Mouse (Mus musculus) thymus, postnatal 14 days (tissue): Measurements from ENCODE around the gene Cdk5r2.
"Not testable (repeated sequence)": the region's sequence is repeated elsewhere in the genome, so short reads cannot be mapped to it uniquely, and the experiment has no call there.

Experiments used
- DNase-seq: peaks from one replicate; pipeline ENCODE4 v3.0.0; 2021

The Cdk5r2 gene

GRCm38 (mm10) chr1:74854306-74855056 is at the start of gene Cdk5r2:
Gene Cdk5r2 (plus strand): TSS chr1:74854934.
- DNase-seq = peak; percentile 82

DNA sequence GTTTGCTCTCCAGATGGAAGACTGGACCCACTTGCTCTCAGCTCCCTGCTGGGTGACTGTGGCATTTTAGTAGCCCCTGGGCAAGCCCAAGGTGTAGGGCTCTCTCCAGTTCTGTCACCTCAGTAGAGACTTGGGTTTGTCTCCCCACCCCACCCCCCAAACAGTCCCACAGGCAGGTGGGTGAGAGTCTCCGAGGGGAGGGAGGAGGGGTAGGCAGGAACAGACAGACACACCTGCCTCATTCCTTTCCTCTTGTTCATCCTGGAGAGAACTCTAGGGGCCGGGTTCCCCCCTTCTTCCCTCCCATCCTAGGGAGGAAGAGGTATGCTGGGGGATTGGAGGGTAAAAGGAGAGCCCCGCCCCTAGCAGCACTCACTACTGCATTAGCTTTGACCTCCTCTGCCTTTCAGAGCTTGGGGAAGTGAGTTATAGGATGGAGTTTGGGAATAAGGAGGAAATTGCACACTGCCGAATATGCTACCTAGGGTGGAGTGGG is 49.3 kb upstream of the Cdk5r2 start:
- no peak for DNase-seq

GRCm38 (mm10) chr1:74805843-74806242 is 48.9 kb upstream of the Cdk5r2 start:
- DNase-seq = no peak

GRCm38 (mm10) chr1:74806360-74807311 is 48.1 kb upstream of the Cdk5r2 start:
- DNase-seq = peak; percentile 51

- DNase-seq = no peak
These were observed 47.1 kb upstream of the Cdk5r2 start for GRCm38 (mm10) chr1:74807551-74808071.

DNA sequence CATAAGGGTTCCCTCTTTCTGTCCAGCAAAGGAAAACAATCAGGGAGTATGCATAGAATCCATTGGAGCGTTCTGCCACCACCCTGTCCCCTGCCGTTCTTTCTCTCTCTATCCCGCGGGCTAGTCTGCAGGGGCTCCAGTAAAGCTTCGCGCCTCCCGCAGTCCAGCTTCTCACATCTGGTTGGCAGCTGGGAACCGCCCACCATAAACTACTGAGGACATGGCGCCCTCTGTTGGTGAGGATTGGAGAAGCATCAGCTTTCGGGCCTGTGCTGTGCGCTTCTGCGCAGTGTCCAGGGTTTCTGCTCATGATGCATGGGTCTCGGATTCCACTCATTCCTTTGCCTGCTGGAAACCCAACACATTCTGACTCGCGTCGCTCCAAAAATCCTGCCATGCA is 46.7 kb upstream of the Cdk5r2 start:
- peak; percentile 87 for DNase-seq

DNA sequence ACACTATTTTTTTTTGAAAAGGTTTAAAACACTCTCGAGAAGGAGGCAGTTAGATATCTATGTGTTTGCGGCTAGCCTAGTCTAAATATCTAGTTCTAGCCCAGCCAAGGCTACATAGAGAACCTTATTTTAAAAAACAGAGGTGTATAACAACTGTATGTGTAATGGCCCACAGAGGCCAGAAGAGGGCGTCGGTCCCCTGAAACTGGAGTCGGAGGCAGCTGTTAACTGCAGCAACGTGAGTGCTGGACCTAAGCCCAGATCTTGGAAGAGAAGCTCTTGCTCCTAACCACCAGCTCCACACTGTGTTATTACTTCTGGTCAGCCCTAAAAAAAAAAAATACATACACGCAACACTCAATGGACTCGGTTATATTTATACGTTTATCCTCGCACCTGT is 45.7 kb upstream of the Cdk5r2 start:
- DNase-seq = no peak

DNA sequence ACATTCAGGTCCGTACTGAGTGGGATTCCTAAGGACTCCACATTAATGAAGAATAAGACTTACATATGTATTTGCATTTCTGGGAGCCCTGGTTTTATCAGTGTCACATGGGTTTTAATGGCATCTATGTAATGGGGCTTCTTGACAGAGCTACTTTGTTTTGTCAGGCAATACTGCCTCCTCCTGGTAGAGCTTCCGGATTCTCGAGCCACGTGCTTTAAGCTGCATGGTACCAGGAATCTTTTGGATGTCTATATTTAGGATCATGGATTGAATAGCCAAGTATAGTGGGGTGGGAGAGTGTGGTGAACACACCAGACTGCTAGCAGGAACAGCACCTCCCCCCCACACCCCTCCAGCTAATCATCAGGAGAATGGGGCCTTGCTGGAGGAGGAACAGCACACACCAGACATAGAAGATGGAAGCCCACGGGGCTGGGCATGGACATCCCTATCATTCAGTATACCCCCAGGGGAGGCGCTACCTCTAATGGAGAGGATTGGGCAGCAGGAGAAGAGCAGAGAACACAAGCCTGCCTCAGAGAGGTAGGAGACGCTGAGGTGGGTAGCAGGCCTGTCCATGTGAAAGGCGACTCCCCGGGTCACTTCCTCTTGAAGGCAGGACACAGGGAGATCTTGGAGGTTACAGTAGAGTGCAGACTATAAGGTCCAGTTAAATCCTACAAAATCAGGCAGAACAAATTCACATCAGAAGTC is 39.6 kb upstream of the Cdk5r2 start:
- DNase-seq = no peak

- DNase-seq = not testable (repeated sequence)
These were observed 38.8 kb upstream of the Cdk5r2 start for GRCm38 (mm10) chr1:74815965-74816364.

DNA sequence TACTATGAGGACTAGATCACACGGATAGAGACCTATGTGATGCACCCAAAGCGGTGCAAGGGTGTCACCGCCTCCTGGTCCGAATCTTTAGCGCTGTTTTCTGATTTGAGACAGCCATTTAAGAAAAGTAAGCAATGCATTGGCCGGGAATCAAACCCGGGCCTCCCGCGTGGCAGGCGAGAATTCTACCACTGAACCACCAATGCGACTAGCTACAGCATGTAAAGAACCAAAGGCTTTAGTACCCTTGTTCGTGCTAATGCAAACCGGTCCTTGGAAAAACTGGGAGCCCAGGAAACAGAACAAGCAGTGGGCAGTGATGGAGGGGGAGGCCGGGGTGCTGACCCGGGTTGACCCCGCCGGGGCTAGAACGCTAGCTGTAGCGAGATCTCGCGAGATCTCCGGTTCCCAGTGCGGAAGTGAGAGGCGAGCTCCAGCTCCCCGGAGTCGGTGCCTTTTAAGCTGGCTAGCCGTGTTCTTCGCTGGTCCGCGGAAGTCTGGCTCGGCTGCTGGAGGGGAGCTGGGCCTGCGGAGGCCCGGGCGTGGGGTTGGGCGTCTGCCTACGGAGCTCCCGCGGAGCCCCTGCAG is 38.0 kb upstream of the Cdk5r2 start:
- peak; percentile 93 for DNase-seq

GRCm38 (mm10) chr1:74817219-74817618 is 37.5 kb upstream of the Cdk5r2 start:
- DNase-seq = peak; percentile 24

DNA sequence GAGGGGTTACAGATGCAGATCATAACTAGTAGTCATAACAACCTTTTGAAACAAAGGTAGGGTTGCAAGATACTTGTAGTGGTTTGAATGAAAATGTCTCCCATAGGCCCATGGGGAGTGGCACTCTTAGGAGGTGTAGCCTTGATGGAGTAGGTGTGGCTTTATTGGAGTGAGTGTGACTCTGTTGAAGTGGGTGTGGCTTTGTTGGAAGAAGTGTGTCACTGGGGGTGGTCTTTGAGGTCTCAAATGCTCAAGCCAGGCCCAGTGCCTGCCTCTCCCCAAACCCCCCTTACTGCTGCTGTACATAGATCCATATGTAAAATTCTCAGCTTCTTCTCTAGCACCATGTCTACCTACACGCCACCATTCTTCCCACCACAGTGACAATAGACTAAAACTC is 36.2 kb upstream of the Cdk5r2 start:
- no peak for DNase-seq

DNA sequence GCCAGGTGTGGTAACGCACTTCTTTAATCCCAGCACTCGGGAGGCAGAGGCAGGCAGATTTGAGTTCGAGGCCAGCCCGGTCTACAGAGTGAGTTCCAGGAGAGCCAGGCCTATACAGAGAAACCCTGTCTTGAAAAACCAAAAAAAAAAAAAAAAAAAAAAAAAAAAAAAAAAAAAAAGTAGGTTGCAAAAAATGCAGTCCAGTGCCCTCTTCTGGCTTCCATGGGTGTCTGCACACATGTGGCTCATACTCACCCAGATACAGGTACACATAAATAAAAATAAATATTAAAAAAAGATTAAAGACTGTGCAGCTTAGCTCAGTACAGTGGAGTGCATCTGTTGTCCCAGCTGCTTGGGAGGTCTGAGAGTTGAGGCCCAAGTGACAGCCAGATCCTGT is 31.1 kb upstream of the Cdk5r2 start:
- DNase-seq = not testable (repeated sequence)

- no peak for DNase-seq
These were observed 30.0 kb upstream of the Cdk5r2 start for GRCm38 (mm10) chr1:74824518-74825302.

DNA sequence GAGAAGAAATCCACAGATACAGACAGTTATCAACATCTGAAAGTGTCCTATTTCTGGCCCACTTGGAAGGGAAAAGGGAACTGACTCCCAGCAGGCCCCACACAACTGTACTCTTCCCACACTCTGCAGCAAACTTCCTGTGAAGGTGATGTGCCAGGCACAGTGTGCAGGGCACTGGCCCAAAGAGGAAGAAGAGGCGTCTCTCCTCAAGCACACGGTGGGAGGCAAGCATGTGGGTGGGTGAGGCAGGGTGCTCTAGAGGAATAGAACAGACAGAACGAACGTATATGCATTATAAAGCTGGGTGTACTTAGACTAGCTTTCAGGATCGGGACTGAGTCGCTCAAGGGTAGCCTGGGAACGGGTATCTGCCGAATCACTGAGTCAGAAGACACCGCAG is 24.7 kb upstream of the Cdk5r2 start:
- no peak for DNase-seq

GRCm38 (mm10) chr1:74833255-74833654 is 21.5 kb upstream of the Cdk5r2 start:
- no peak for DNase-seq

GRCm38 (mm10) chr1:74843090-74843489 is 11.6 kb upstream of the Cdk5r2 start:
- no peak for DNase-seq

GRCm38 (mm10) chr1:74846341-74846740 is 8.4 kb upstream of the Cdk5r2 start:
- DNase-seq = no peak

DNA sequence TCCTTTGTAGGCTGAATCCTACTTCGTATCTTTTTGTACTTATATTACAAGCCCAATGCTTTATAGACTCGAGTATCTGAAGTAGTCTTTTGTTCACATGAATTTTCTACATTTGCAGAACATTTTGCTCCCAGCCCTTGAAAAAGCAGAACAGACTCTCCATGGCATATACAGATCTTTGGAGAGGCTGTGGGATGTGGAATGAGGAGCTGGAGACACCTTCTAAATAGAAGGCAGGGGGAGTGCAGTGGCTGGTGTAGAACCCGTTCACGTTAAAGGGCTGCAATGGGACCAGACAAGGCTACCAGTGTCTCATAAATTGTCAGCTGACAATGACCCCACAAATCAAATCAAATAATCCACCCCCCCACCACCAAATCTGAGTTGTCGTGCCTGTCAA is 5.8 kb upstream of the Cdk5r2 start:
- DNase-seq = no peak

GRCm38 (mm10) chr1:74850251-74850650 is 4.5 kb upstream of the Cdk5r2 start:
- DNase-seq = no peak

DNA sequence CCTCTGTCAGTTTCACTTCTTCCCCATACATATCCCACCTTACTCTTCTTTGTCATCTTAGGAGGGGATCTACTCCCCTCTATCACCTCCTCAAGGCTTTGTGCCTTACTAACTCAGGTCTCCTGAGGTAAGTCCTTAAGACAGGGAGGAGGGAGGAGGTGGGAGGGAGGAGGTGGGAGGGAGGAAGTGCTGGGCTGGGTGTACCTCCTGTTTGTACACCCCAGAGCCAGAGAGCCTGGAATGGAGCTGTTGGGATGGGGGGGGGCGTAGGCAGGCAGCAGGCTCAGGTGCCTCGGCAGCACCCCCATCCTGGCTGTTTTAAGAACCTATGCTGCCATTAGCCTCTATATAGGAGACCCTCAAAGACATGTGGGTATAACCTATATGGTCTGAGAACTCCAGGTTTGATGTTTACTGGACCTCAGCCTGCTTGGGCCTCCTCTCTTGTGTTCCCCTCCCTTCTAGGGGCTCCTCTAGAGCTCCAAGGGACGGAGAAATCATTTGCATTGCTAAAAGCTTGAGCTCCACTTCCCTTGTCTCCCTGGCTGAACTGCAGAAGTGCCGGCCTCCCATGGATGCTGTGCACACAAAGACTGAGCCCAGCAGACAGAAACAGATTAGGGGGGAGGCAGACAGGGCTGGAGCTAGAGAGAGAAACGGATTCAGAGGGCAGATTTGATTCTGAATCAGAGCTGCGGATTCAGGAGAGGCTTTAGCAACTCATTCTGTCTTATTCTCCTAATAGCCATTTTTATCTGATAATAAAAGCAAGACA is 3.5 kb upstream of the Cdk5r2 start:
- no peak for DNase-seq
